Mouse (Mus musculus): ENCODE results near the gene Ipo4.

The Ipo4 gene

DNA sequence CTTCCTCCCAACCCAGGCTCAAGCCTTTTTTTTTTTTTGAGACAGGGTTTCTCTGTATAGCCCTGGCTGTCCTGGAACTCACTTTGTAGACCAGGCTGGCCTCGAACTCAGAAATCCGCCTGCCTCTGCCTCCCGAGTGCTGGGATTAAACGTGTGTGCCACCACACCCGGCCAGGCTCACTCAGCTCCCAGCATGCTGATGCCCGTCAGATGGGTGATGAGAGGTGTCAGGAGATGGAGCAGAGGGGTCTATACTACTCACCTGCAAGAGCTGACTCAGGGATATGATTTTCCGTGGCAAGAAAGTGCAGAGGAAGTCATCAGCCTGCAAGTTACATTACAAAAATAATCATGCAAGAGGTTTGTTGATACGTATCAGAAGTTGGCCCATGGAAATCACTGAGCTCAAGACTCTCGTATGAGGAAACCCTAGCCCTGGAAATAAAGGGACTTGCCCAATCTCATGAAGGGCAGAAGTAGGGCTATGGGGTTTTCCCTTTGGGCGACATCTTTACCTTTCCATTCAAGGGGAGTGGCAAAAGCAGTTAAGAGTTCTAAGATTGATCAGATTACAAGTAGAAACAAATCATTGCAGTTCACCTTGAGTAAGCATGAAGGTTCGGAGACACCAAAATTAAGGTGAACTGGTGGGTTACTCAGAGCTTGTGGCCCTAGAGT, 45.8 kb downstream of the Ipo4 start:
- no peak for DNase-seq (ENCODE audit: low spot score)

DNA sequence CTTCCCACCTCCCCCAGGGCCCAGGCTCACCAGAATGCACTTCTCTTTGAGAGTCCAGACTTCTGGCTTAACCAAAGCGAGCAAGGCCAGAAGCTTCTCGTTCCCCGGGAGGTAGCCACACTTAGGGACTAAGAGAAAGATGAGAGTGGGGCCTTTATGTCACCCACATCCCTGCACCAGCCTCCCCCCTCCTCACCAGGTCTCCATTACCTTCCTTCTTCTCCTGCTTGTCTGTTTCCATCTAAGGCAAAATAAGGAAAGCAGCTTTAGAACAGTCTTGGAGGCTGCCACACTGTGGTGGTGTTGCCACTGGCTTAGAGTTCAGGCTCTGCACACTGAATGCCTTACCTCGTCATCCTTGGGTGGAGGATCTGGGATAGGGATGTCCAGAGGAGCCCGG, 46.5 kb downstream of the Ipo4 start:
- DNase-seq (ENCODE audit: low spot score), result no peak

DNA sequence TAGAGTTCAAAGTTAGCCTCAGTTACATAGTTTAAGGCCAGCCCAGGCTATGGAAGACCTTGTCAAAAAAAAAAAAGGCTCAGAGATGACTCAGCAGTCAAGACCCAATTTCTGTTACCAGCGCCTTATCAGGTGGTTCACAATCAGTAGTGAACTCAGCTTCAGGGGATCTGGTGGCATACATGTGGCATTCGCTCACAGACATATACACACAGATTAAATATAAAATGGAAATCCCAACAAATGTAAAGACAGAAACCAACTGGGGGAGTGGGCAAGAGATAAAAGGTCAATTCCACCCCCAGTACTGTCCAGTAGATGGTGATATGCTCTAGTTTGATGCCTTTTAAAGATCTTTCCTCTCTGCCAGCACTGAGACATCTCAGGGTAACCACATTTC, 49.6 kb downstream of the Ipo4 start:
- no peak for DNase-seq (ENCODE audit: low spot score)

DNA sequence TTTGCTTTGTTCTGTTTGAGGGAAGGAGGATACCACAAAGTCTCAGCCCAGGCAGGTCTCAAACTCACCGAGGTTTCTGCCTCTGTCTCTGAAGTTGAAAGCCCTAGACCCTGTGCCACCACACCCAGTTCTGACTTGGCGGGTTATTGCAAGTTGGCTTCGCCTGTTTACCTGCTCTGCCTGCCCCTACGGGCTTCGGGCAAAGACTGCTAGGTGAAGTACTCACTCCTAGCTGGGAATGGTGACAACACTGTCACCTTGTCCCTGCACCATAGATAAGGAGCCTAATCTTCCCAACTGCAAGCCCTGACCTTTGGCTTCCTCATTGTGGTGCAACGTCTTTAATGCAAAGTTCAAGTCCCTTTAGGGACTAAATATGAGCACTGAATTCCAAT, 50.2 kb downstream of the Ipo4 start:
- no peak for DNase-seq (ENCODE audit: low spot score)

DNA sequence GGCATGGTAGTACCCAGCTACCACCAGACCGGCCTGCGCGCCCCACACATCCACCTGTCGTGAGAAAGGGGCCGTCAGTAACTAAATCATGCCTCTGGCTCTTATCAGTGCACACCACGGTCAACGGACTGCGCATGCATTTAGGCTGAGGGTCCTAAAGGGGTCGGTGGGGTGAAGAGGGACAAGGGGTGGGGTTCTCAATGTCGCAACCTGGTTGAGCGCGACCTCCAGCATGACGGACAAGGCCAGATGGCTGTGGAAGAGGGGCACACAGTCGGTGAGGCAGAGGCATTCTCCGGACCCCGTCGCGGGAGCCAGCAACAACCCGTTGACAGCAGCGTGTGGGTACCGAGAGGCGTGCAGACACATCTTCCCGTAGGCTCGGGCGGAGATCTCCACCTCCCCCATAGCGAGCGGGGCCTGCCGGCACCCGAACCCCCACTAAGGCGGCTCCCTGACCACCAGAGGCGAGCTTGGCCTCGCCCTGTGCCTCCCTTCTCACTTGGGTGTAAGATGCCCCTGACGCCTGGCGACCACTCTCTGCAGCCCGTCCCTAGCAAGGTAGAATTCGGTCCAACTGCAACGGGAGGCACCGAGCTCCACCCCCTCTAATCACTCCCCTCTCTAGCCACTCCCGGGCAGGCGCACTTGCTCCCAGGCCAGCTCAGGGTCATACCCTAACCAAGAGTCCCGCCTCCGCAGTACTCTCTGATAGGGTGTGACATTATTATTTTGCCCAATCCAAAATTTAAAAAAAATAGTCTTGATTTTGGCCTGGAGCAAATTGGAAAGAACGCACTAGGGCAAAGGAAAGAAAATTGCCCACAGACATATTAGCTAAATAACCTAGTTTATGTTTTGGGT, 50.8 kb downstream of the Ipo4 start, which contains the start of gene Emc9:
Gene Emc9, minus strand, starts transcription at position 601 of the 864 bp plus-strand sequence.
- peak; percentile 80 for DNase-seq (ENCODE audit: low spot score)

DNA sequence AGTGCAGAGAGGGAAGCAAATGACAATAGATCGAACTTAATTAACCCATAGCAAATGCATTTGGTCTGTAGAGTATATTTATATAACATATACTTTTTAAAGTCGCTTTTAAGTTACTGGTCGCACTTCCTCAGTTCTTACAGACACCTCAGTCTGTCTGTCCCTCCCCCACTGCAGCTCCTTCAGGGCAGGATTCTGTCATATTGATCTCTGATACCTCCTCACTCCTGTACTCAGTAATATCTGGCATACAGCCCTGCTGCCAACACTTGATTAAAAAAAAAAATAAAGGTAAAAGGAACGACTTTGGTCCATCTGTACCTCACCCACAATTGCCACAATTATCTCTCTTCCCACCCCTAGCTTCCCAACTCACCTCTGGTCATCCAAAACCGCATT, 51.5 kb downstream of the Ipo4 start:
- DNase-seq (ENCODE audit: low spot score), result no peak

DNA sequence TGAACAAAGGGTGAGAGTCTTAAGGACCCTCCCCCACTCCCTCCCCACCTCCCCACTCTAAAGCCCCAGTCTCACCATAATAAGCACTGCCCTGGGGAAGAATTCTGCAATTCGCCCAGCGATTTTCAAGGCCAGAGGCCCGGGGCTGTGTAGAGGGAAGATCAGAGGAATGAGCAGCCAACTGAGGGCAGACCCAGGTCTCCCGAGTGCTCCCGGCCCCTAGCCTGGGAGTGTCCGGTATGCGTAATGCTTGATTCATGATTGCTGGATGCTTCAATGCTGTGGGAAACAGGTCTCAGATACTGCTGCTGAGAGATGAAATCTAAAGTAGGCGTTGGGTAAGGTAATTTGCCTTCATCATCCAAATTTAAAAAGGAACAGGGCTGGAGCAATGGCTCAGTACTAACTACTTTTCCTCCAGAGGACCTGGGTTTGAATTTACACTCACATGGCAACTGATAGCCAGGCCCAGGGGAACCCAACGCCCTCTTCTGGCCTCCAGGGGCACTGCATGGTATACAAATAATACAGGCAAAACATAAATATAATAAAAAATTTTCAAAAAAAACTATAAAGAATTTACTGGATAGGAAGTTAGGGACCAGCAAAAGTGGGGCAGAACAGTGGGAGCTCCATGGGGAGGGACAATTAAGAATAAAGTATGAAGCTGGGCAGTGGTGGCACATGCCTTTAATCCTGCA, 53.6 kb downstream of the Ipo4 start:
- DNase-seq (ENCODE audit: low spot score), result no peak

DNA sequence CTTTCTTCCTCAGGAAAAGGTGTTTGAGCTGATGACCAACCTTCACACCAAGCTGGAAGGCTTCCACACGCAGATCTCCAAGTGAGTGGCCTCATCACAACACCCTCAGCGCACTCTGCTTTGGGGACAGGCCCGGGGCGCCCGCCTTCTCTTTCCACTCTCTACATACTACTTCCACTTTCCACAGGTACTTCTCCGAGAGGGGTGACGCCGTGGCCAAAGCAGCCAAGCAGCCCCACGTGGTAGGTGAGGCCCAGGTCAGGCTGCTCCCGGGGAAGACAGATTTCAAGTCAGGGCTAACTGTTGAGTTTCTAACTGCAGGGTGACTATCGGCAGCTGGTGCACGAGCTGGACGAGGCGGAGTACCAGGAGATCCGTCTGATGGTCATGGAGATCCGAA, 55.0 kb downstream of the Ipo4 start:
- no peak for DNase-seq (ENCODE audit: low spot score)

DNA sequence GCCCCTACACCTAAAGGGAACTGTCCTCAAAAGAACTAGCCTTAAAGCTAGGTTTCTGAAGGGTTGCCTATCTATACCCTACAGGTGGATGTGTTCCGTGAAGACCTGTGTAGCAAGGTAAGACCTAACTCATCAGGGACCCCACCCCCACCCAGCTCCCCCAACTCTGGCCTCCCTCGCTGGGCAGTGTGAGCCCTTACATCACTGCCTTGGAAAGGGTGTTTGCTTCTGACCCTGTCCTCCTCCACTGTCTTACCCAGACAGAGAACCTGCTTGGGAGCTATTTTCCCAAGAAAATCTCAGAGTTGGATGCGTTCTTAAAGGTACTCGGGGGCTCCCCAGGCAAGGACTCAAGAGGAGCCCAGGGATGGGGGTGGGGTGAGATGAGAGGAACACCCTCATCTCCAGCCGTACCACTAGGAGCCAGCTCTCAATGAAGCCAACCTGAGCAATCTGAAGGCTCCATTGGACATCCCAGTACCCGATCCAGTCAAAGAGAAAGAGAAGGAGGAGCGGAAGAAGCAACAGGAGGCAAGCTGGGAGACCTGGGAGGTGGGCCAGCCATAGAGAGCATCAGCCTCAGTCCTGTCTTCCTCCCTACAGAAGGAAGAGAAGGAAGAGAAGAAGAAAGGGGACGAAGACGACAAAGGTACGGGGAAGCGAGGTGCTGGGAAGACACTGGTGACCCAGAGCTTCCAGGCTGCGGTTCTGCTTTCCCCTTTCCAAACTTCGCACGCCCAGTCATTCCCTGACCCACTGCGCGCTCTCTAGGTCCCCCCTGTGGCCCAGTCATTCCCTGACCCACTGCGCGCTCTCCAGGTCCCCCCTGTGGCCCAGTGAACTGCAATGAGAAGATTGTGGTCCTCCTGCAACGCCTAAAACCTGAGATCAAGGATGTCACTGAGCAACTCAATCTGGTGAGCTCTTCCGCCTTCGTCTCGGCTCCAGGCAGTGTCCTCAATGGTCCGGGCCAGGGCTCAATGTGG, 56.0 kb downstream of the Ipo4 start:
- no peak for DNase-seq (ENCODE audit: low spot score)

DNA sequence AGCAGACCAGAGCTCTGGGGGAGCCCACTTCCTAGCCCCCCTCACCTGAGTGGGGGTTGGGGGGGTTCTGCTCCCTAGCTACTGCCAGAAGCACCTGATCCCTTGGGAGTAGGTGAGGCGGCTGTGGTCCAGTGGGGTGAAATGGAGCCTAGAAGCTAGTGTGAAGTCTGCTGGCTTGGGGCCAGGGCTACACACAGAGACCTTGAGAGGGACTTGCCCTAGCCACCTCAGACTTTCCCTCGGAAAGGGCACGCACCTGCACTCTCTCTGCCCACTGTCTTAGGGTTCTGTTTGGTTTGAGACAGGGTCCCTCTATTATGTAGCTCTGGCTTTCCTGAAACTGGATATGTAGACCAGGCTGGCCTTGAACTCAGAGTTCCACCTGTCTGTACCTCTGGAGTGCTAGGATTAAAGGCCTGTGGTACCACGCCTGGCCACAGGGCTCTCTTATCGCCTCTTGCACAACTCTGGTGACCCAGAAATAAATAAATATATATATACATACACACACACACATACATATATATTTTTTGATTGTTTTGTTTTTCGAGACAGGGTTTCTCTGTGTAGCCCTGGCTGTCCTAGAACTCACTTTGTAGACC, 57.0 kb downstream of the Ipo4 start:
- peak; percentile 12 for DNase-seq (ENCODE audit: low spot score)

DNA sequence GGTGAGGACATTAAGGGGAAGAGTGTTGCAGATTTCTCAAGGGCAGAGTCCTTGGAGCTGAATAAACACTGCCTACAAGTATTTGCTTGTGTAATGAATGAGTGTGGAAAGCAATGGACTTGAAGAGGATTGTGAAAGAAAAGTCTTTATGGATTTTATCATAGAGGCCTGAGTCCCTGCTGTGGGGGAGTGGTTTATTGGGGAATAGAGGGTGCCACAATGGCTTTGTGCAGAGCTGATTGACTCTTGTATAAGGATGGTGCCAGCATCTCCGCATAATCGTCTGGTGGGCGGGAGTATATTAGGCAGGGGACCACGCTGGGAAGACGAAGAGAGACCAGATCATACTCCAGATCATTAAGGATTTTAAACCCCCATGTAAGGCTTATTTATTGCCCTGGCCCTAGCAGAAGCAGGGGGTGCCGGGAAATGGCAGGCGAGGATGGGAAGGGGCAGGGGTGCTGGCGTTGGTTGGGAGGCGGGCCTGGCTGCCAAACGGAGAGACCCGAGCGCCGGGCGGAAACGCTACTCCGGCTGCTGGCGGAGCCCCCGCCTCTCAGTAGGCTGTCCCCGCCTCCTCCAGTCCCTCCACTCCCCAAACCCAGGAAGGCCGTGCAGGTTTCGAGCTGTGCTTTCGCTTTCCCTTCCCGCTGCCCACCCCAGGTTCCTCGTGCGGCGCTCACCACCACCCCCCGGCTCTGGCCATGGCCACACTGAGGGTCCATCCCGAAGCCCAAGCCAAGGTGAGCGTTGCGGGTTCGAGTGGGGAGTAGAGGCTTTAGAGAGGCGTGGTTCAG, 57.7 kb downstream of the Ipo4 start, which contains the start of gene Psme1:
Gene Psme1, plus strand, starts transcription at position 253 of the 797 bp plus-strand sequence.
- peak; percentile 87 for DNase-seq (ENCODE audit: low spot score)

DNA sequence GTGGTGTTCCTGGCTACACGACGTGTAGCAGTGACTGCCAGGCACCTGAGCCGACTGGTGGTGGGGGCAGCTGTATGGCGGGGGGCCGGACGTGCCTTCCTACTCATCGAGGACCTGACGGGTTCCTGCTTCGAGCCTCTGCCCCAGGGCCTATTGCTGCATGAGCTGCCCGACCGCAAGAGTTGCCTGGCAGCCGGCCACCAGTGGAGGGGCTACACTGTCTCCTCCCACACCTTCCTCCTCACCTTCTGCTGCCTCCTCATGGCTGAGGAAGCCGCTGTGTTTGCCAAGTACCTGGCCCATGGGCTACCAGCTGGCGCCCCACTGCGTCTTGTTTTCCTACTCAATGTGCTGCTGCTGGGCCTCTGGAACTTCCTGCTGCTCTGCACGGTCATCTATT, 59.4 kb downstream of the Ipo4 start:
- DNase-seq (ENCODE audit: low spot score), result no peak

DNA sequence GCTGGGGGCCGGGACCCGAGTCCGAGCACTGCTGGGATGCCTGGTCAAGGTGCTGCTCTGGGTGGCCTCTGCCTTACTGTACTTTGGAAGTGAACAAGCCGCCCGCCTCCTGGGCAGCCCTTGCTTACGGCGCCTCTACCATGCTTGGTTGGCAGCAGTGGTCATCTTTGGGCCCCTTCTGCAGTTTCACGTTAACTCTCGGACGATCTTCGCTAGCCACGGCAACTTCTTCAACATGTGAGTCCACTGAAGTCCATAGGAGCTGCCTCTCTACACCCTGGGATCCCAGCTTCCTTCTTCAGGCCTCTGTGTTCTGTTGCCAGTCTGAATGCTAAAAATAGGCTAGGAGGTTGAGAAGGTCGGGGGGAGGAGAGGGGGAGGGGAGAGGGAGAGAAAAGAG, 60.0 kb downstream of the Ipo4 start:
- no peak for DNase-seq (ENCODE audit: low spot score)

Measured in embryo, embryonic 10.5 days (tissue).